Mouse (Mus musculus) brain, embryonic 14.5 days (tissue): ENCODE measurements around the gene Slc45a1. TPM values are rescaled to one million over a fixed set of nuclear protein-coding genes. Genes with fewer than 3 reads are reported as not detected.

Source experiments
- DNase-seq: peaks from one replicate; pipeline ENCODE4 v3.0.0-alpha.2; 2011; ENCODE audit warnings: low read depth
- CTCF ChIP-seq: fragments of 200-500 bp; IDR thresholded peaks from 2 replicates; pipeline ENCODE4 v1.5.1; 2012; ENCODE audit warnings: inconsistent platforms, mild to moderate bottlenecking, moderate library complexity, borderline replicate concordance; ENCODE audit not compliant: insufficient read depth, insufficient read length; ENCODE audit errors: extremely low read depth
- POLR2A ChIP-seq: fragments of 200-500 bp; IDR thresholded peaks from 2 replicates; pipeline ENCODE4 v1.6.1; 2012; ENCODE audit warnings: mild to moderate bottlenecking, inconsistent platforms, borderline replicate concordance; ENCODE audit not compliant: poor library complexity, insufficient read depth, insufficient read length, severe bottlenecking; ENCODE audit errors: extremely low read depth
- polyA plus RNA-seq: library from polyadenylated mRNA; depleted of rRNA; stranded (reverse); fragments of >200 nt; gene quantifications from 2 replicates; pipeline ENCODE4 v1.2.3, GENCODE M21; 2012; rRNA removed

Slc45a1 gene
- polyA plus RNA-seq, 1 experiment: 27.7 TPM

DNA sequence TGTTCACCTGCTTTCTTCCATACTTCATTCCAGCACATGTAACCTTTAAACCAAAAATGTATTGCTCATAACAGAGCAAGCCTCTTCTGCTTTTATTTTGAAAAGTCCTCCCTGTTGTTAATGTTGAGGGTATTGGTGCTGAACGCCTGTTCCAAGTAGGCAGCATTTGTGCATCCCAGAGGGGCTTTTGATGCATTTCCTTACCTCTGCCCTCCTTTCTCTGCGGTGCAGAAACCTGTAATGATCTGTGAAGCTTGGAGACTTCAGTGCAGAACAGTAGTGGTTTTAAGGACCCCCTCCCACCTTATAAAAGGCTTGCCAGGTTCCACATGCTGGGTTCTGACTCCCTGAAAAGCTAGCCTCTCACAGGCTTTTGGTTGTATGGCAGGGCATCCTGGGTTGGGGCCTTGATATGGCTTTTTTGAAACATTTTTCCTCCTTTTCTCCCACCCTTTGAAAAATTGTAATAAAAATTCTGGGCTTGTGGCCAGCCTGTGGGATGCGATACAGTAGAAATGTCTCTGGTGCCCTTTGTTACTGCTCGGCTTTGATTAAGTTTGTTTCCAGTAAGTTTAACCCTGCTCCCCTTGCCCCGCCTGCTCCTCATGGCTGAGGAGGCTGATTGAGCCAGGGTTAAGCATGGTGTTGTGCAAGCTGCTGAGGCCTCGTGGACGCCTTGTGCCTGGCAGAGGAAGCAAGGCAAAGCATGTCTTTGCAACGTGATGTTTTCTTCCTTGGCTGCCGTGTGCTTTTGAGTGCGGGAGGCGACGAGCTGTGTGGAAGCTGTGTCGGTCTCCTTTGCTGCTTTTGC lies 68.8 kb downstream of the Slc45a1 start:
- peak; percentile 79 for DNase-seq
- TF ChIP-seq POLR2A (no peak), CTCF (no peak)

DNA sequence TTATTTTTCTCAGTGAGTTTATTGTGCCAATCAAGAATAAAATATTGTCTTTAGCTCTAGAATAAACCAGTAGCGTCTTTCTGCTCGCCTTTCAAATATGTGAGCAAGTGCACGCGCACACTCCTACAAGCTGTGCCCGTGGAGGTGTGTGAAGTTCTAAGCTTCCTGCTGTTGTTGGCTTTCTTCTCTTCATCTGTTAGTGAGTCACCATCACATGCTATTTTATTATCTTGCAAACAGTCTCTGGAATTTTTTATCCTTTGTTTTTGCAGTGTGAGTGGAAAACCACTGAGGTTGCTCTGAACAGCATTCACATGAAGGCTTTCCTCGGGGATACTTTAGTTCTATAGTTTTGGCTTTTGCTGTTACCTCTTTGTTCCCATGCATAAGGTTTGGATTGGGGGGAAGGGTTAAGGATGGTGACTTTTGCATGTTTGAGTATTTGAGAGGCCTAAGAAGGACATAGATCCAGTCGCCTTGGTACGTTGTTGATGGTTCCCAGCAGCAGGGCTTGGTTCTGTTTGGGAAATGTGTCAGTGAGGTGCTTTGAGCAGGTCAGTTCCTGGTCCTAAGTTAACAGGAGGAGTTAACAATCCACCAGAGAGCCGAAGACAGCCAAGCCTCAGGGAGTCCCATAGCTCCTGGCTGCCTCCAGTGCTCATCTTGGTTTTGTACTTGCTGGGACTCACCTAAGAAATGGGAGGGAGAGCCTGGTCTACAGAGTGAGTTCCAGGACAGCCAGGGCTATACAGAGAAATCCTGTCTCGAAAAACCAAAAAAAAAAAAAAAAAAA lies 69.8 kb downstream of the Slc45a1 start:
- no peak for DNase-seq
- TF ChIP-seq POLR2A (no peak), CTCF (no peak)

Other genes starting within 250 kb of the Slc45a1 start
- gene Errfi1, start 201.7 kb upstream of the Slc45a1 start, polyA plus RNA-seq: 18.5 and 22.7 TPM in 2 replicates